Mouse (Mus musculus) kidney, postnatal 0 days (tissue): ENCODE measurements around the gene Parg. TPM values are rescaled to one million over a fixed set of nuclear protein-coding genes. Genes with fewer than 3 reads are reported as not detected.
"Not testable (repeated sequence)": the region's sequence is repeated elsewhere in the genome, so short reads cannot be mapped to it uniquely, and the experiment has no call there.

ENCODE experiments used
- ATAC-seq: fragments of 200-750 bp; cut with Nextera tagmentation; replicated peaks from 2 replicates; pipeline ENCODE4 v1.8.0; 2017; ENCODE audit warnings: low read depth, moderate number of reproducible peaks, moderate TSS enrichment, moderate library complexity; ENCODE audit not compliant: low FRiP score
- DNase-seq: peaks from one replicate; pipeline ENCODE4 v3.0.0-alpha.2; 2016; ENCODE audit warnings: low spot score
- H3K27ac ChIP-seq: fragments of 300-500 bp; sonication (generic); 2 replicates; pipeline ENCODE4 v1.5.1; 2014; ENCODE audit warnings: mild to moderate bottlenecking
- H3K27me3 ChIP-seq: fragments of 300-500 bp; sonication (generic); 2 replicates; pipeline ENCODE4 v1.6.1; 2014; ENCODE audit warnings: low read length, mixed read lengths; ENCODE audit not compliant: insufficient read depth
- H3K36me3 ChIP-seq: fragments of 300-500 bp; sonication (generic); 2 replicates; pipeline ENCODE4 v1.6.1; 2014; ENCODE audit warnings: low read length, mixed read lengths; ENCODE audit not compliant: insufficient read depth
- H3K4me1 ChIP-seq: fragments of 300-500 bp; sonication (generic); replicated peaks from 2 replicates; pipeline ENCODE4 v1.6.1; 2014; ENCODE audit warnings: antibody characterized with exemption, low read length, mixed read lengths; ENCODE audit not compliant: insufficient read depth
- H3K4me2 ChIP-seq: fragments of 300-500 bp; sonication (generic); 2 replicates; pipeline ENCODE4 v1.6.1; 2014; ENCODE audit warnings: mild to moderate bottlenecking, low read length, moderate library complexity, mixed read lengths
- H3K4me3 ChIP-seq: fragments of 300-500 bp; sonication (generic); replicated peaks from 2 replicates; pipeline ENCODE4 v1.5.1; 2014; ENCODE audit warnings: low read depth, low read length
- H3K9ac ChIP-seq: fragments of 300-500 bp; sonication (generic); 2 replicates; pipeline ENCODE4 v1.6.1; 2014; ENCODE audit warnings: low read depth, low read length
- H3K9me3 ChIP-seq: fragments of 300-500 bp; sonication (generic); replicated peaks from 2 replicates; pipeline ENCODE4 v1.6.1; 2016; ENCODE audit warnings: low read length, inconsistent platforms, mixed read lengths
- CTCF ChIP-seq: IDR thresholded peaks from 2 replicates; pipeline ENCODE4 v1.5.1; 2016; ENCODE audit warnings: antibody characterized with exemption, low read depth, mild to moderate bottlenecking, moderate library complexity
- WGBS: fragments of 180-500 bp; shearing (Covaris S2); extraction: QIAGEN DNeasy Blood & Tissue Kit; methylation state at CpG from one replicate; pipeline ENCODE4 v1.1.7; 2014; 5-methylcytosine and 5-hydroxymethylcytosine counted together
- polyA plus RNA-seq: library from polyadenylated mRNA; unstranded; fragments of >200 nt; fragmentation: Nextera tagmentation; extraction: Ambion mirVana; gene quantifications from 2 replicates; pipeline ENCODE4 v1.2.1, GENCODE M21; 2015

Gene Parg
- polyA plus RNA-seq, 1 experiment from 2014 or later: 33.3 TPM

DNA sequence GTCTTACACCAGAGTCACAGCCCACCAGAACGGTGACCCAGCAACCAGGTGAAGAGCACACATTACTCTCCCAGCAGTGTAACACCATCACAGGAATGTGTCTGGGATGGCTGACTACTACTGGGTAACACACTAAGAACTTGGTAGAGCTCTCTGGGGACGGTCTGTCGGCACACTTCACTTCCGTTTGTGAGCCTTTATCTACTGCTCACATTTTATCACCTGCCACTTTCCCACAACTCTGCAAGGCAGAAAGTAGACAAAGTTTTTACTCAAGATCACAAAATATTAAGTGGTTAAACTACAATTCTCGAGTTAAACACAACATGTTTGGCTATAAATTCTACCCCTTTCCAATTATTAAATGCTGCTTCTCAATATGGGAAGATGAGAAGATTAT is 9.8 kb upstream of the Parg start:
- no peak overlapping the region for H3K27ac ChIP-seq
- H3K4me2 ChIP-seq: no peak overlapping the region
- H3K36me3 ChIP-seq: peaks cover 38% of the 10 kb centered on the region
- 93% methylated on average over 5 of the region's 5 CpGs for WGBS
- ATAC-seq (no peak), DNase-seq (no peak)
- H3K4me1 ChIP-seq: no peaks in the 10 kb centered on the region
- H3K27me3 ChIP-seq: no peaks in the 10 kb centered on the region
- H3K9me3 ChIP-seq: no peaks in the 10 kb centered on the region
- TF ChIP-seq CTCF: no peak
- no peak overlapping the region for H3K9ac ChIP-seq
- no peak overlapping the region for H3K4me3 ChIP-seq

- Histone ChIP-seq H3K4me1 (no peaks in the 10 kb centered on the region), H3K4me3 (no peak overlapping the region), H3K9me3 (no peaks in the 10 kb centered on the region), H3K9ac (no peak overlapping the region), H3K27ac (no peak overlapping the region), H3K27me3 (no peaks in the 10 kb centered on the region), H3K4me2 (no peak overlapping the region), H3K36me3 (peaks cover 37% of the 10 kb centered on the region)
- peak; percentile 85 for DNase-seq
- ATAC-seq: peak; percentile 52; the same call in 1 of the 2 replicates
- WGBS: 44% methylated on average over 3 of the region's 3 CpGs
- peak; percentile 81 for TF ChIP-seq CTCF
Observed at GRCm38 (mm10) chr14:32192437-32192836, 9.3 kb upstream of the Parg start.

DNA sequence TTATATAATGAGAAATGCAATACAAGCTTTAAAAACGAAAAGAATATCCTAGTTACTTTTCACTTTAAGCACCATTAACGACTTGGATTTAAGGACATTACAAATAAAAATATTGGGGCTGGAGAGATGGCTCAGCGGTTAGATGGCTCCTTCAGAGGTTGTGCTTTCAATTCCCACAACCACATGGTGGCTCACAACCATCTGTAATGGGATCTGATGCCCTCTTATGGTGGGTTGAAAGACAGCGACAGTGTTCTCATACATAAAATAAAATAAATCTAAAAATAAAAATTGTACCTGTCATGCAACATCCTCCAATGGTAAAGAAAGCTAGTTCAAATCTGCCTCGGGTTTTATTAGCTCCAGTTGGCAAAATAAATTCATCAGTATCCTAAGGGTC is 8.2 kb upstream of the Parg start:
- H3K36me3 ChIP-seq: peaks cover 32% of the 10 kb centered on the region
- WGBS: 76% methylated on average over 5 of the region's 5 CpGs
- TF ChIP-seq CTCF: peak; percentile 41; the same call in 1 of the 2 replicates
- not testable (repeated sequence) for H3K27ac ChIP-seq, H3K9ac ChIP-seq, H3K9me3 ChIP-seq, H3K4me1 ChIP-seq, DNase-seq, H3K4me3 ChIP-seq, H3K27me3 ChIP-seq, H3K4me2 ChIP-seq, ATAC-seq

GRCm38 (mm10) chr14:32201354-32201753 is 395 bp upstream of the Parg start:
- peak overlapping the region; percentile 62 for H3K4me2 ChIP-seq
- WGBS: under 1% methylated on average over 25 of the region's 26 CpGs
- peak overlapping the region; percentile 99 for H3K4me3 ChIP-seq
- H3K9me3 ChIP-seq: no peaks in the 10 kb centered on the region
- H3K27me3 ChIP-seq: no peaks in the 10 kb centered on the region
- ATAC-seq (peak; percentile 26; the same call in 1 of the 2 replicates), DNase-seq (peak; percentile 43)
- H3K4me1 ChIP-seq: peaks cover 19% of the 10 kb centered on the region
- peak overlapping the region; percentile 66 for H3K9ac ChIP-seq
- H3K27ac ChIP-seq: peak overlapping the region; percentile 78
- no peak for TF ChIP-seq CTCF
- peaks cover 9% of the 10 kb centered on the region for H3K36me3 ChIP-seq

DNA sequence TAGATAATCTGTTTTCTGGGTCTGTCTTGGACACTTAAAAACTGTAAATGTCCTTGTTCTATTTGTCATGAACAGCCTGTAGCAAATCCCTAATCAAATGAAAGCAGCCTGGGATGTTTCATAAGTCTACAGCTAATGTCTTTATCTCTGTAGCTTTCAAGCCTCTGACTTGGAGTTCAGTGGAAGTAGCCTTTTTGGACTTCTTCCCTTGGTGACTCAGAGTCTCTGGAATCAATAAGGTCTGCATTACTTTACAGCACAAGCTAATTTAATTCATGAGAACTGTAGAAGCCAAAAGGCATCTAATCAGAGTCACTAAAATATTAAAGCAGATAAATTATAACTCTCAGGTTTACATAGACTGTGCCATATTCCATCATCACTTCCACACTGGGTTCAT is 24.9 kb downstream of the Parg start:
- Histone ChIP-seq H3K36me3 (no peaks in the 10 kb centered on the region; the same call in 1 of the 2 replicates), H3K4me3 (no peak overlapping the region), H3K9me3 (no peaks in the 10 kb centered on the region), H3K4me2 (no peak overlapping the region), H3K4me1 (no peaks in the 10 kb centered on the region), H3K27ac (no peak overlapping the region), H3K9ac (no peak overlapping the region), H3K27me3 (no peaks in the 10 kb centered on the region)
- no peak for DNase-seq
- no peak for TF ChIP-seq CTCF
- no peak for ATAC-seq

DNA sequence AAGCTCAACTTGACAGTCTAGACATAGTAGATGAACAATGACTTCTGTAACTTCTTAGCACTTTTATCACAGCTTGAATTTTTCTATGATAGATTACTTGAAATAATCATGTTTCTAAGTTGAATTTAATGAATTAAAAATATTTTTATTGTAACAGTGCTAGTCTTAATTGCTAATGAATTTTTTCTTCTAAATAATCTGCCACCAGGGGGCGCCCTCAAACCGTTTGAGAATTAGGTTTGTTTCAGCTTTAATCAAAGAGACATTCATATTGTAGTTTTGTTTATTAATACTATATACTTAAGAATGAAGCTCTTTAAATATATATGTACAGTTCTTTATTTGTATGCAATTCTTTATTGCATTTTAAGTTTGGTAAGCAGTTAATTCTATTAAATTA is 27.2 kb downstream of the Parg start:
- H3K27ac ChIP-seq: no peak overlapping the region
- H3K4me1 ChIP-seq: no peaks in the 10 kb centered on the region
- no peaks in the 10 kb centered on the region for H3K27me3 ChIP-seq
- no peak overlapping the region for H3K4me3 ChIP-seq
- H3K9ac ChIP-seq: no peak overlapping the region
- H3K9me3 ChIP-seq: no peaks in the 10 kb centered on the region
- no peak overlapping the region for H3K4me2 ChIP-seq
- peak; percentile 76 for TF ChIP-seq CTCF
- 1% methylated on average over 2 of the region's 2 CpGs for WGBS
- peaks cover 2% of the 10 kb centered on the region; the same call in 1 of the 2 replicates for H3K36me3 ChIP-seq
- DNase-seq (peak; percentile 78), ATAC-seq (no peak)

DNA sequence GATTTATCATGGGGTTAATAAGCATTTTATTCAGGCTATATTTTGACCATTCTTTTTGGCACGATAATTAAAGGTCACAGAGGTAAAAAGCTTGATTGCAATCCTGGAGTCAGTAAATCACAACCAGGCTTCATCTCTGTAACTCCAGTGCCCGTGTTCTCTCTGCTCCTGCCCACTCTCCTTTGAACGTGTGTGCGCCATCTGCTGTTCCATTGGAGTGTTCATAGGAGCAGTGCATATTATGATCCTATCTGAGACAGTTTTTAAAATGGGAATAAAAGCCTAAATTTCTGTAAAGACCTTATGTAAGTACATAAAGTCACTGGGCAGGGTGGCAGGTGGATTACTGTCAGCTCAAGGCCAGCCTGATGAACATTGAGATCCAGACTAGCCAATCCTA is 40.7 kb downstream of the Parg start:
- TF ChIP-seq CTCF: peak; percentile 43; the same call in 1 of the 2 replicates
- Histone ChIP-seq H3K27me3 (no peaks in the 10 kb centered on the region), H3K4me1 (no peaks in the 10 kb centered on the region), H3K4me2 (no peak overlapping the region), H3K36me3 (0 out of 2 replicates have a peak, but pooled peaks cover 11% of the 10 kb centered on the region), H3K27ac (no peak overlapping the region), H3K9me3 (no peaks in the 10 kb centered on the region), H3K9ac (no peak overlapping the region), H3K4me3 (no peak overlapping the region)
- DNase-seq: peak; percentile 6
- ATAC-seq: no peak
- WGBS: 60% methylated on average over 4 of the region's 4 CpGs
